Mouse (Mus musculus) spleen, adult 2 months (tissue): ENCODE results near the gene Nadk2.

Experiments used
- CTCF ChIP-seq: fragments of 200-500 bp; IDR thresholded peaks from 2 replicates; pipeline ENCODE4 v1.5.1; 2011; ENCODE audit warnings: mild to moderate bottlenecking, inconsistent platforms; ENCODE audit not compliant: insufficient read depth, insufficient read length, insufficient replicate concordance; ENCODE audit errors: extremely low read depth
- POLR2A ChIP-seq: fragments of 200-500 bp; IDR thresholded peaks from 2 replicates; pipeline ENCODE4 v1.6.1; 2011; ENCODE audit warnings: low read depth, low read length, inconsistent platforms

DNA sequence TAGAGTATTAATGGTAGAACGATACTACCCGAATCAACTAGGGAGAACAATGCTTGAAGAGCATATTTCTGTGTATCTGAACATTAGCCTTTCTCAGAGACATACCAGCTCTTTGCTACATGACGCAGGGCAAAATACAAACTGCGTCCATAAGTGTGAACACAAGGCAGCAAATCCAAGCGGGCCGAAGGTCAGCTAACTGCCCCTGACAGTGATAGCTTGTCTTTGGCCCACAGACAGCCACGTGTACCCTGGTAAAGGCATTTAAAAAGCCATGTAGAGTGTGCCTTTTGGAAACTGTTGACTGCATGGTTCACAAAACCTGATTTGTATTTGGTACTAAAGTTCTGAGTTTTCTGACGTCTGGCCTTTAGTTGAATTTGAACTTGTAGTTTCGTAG lies 11.7 kb downstream of the Nadk2 start:
- TF ChIP-seq CTCF = no peak
- no peak for TF ChIP-seq POLR2A
